Mouse (Mus musculus): Measurements from ENCODE around the gene Krt34. TPM values are rescaled to one million over a fixed set of nuclear protein-coding genes. Genes with fewer than 3 reads are reported as not detected.

Gene Krt34
- total RNA-seq (2014; rRNA removed) (not detected in 2 replicates), polyA plus RNA-seq (2015; fragmentation: Nextera tagmentation; extraction: Ambion mirVana) (0.10 TPM in 1 of 2 replicates, not detected in the other)

DNA sequence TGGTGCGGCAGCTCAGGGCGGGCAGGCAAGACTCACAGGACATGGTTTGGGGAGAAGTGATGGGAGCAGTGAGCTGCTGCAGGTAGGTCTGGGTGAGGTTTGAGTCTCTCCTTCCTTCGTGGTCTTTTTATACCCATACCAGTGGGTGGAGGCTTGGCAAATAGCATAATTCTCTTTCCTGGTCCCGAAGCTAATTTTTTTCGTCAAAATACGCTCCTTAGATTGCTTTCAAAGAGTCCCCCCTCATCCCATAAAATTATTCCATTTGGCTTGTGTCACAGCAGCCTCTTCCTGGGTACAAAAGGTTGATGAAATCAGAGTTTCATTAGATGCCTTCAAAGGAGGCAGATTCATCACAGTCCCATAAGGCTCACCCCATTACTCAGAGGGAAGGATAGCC lies at the start of gene Krt34:
Gene Krt34 (minus strand): TSS at position 101 of the 400 bp plus-strand sequence.
- Histone ChIP-seq H3K27ac (ENCODE audit: low read depth, low read length) (no peak within 1 kb of the TSS), H3K4me3 (ENCODE audit: low read depth, low read length) (no peak within 1 kb of the TSS), H3K9ac (no peak within 1 kb of the TSS), H3K9me3 (ENCODE audit: low read length) (no peaks in the 10 kb centered on the region), H3K36me3 (ENCODE audit: insufficient read depth) (no peaks in the 10 kb centered on the region), H3K4me1 (ENCODE audit: insufficient read depth) (no peaks in the 10 kb centered on the region), H3K4me2 (ENCODE audit: low read depth) (no peak within 1 kb of the TSS), H3K27me3 (ENCODE audit: insufficient read depth, low read length) (no peaks in the 10 kb centered on the region)
- no peak for ATAC-seq
- DNase-seq: no peak
- no peak for TF ChIP-seq CTCF (IDR thresholded peaks at IDR 0.05; ENCODE audit: low read depth)
- WGBS: 89% methylated on average over 6 of the region's 6 CpGs

DNA sequence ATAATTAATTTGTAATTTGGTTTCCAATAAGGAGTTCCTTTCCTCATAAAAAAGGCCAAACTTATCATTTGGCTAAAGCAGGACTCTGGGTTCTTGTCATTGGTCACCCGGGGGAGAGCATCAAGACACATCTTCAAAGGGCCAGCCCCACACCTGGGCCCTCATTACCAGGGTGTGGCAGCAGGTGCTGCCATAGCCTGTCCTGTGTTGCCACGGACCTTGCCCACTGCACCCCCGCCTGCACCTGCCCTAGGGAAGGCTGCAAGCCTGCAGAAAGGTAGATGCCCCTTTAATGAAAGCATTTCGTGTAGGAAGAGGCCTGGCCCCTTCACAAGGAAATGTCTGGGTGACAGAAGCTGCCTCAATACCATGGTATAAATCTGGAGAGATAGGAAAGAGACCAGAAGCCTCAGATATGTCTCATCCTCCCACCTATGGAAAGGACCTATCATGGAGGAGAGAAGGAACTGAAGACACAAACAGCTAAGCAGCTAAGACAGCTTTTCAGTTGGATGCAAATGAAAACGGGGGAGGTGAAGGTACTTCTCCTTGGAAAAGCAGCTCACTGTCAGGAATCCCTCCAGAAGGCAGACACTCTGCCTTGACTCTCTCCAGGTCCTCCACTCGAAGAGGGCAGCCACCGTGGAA lies 47.1 kb upstream of the Krt34 start:
- H3K27me3 ChIP-seq (ENCODE audit: insufficient read depth, low read length): no peaks in the 10 kb centered on the region
- TF ChIP-seq CTCF (IDR thresholded peaks at IDR 0.05; ENCODE audit: low read depth): no peak
- H3K9ac ChIP-seq: no peak overlapping the region
- H3K36me3 ChIP-seq (ENCODE audit: insufficient read depth): no peaks in the 10 kb centered on the region
- DNase-seq: no peak
- WGBS: 70% methylated on average over 7 of the region's 7 CpGs
- H3K4me2 ChIP-seq (ENCODE audit: low read depth): no peak overlapping the region
- H3K27ac ChIP-seq (ENCODE audit: low read depth, low read length): no peak overlapping the region
- H3K4me1 ChIP-seq (ENCODE audit: insufficient read depth): no peaks in the 10 kb centered on the region
- H3K4me3 ChIP-seq (ENCODE audit: low read depth, low read length): no peak overlapping the region
- ATAC-seq: no peak
- no peaks in the 10 kb centered on the region for H3K9me3 ChIP-seq (ENCODE audit: low read length)

DNA sequence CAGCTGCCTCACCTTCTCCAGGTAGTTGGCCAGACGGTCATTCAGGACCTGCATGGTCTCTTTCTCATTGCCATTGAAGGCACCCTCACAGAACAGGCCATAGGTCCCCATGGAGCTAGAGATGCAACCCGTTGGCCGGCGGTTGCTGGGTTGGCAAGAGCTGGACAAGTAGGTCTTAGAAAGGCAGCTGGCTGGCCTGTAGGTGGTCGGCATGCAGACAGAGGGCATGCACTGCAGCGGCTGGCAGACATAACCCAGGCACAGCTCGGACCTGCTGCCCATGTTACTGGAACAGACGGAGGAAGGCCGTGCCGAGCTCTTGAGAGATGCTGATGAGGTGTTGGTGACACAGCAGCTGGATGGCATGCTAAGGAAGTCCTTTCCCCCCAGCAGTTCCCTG lies 46.5 kb upstream of the Krt34 start, which contains the start of gene Krt32:
Gene Krt32 (minus strand): TSS at position 366 of the 400 bp plus-strand sequence.
- Histone ChIP-seq H3K36me3 (ENCODE audit: insufficient read depth) (no peaks in the 10 kb centered on the region), H3K4me3 (ENCODE audit: low read depth, low read length) (no peak within 1 kb of the TSS), H3K27ac (ENCODE audit: low read depth, low read length) (no peak within 1 kb of the TSS), H3K4me1 (ENCODE audit: insufficient read depth) (no peaks in the 10 kb centered on the region), H3K27me3 (ENCODE audit: insufficient read depth, low read length) (no peaks in the 10 kb centered on the region), H3K9ac (no peak within 1 kb of the TSS), H3K9me3 (ENCODE audit: low read length) (no peaks in the 10 kb centered on the region), H3K4me2 (ENCODE audit: low read depth) (no peak within 1 kb of the TSS)
- WGBS: 96% methylated on average over 10 of the region's 10 CpGs
- no peak for ATAC-seq
- no peak for TF ChIP-seq CTCF (IDR thresholded peaks at IDR 0.05; ENCODE audit: low read depth)
- DNase-seq: no peak

DNA sequence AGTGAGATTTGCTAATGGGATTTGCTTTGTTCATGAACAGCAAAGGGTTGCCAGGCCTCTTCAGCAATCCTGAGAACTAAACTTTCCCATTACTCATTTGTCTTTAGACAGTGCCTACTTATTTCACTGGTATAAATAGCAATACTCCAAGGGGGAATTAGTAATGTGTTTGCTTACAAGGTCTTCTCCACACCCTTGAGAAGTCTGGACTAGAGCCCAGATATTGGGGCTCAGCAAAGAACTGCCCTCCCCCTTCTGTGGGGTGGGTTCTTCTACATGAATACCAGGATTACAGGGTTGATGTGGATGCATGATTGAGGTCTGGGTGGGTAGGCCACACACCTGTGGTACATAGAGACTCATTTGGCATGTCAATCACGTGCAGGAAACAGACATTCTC lies 32.5 kb upstream of the Krt34 start:
- H3K27me3 ChIP-seq (ENCODE audit: insufficient read depth, low read length): no peaks in the 10 kb centered on the region
- ATAC-seq (no peak), DNase-seq (no peak)
- no peak for TF ChIP-seq CTCF (IDR thresholded peaks at IDR 0.05; ENCODE audit: low read depth)
- H3K36me3 ChIP-seq (ENCODE audit: insufficient read depth): no peaks in the 10 kb centered on the region
- no peak overlapping the region for H3K27ac ChIP-seq (ENCODE audit: low read depth, low read length)
- H3K4me2 ChIP-seq (ENCODE audit: low read depth): no peak overlapping the region
- no peaks in the 10 kb centered on the region for H3K9me3 ChIP-seq (ENCODE audit: low read length)
- H3K9ac ChIP-seq: no peak overlapping the region
- no peaks in the 10 kb centered on the region for H3K4me1 ChIP-seq (ENCODE audit: insufficient read depth)
- 63% methylated on average over 1 of the region's 1 CpGs for WGBS
- no peak overlapping the region for H3K4me3 ChIP-seq (ENCODE audit: low read depth, low read length)

DNA sequence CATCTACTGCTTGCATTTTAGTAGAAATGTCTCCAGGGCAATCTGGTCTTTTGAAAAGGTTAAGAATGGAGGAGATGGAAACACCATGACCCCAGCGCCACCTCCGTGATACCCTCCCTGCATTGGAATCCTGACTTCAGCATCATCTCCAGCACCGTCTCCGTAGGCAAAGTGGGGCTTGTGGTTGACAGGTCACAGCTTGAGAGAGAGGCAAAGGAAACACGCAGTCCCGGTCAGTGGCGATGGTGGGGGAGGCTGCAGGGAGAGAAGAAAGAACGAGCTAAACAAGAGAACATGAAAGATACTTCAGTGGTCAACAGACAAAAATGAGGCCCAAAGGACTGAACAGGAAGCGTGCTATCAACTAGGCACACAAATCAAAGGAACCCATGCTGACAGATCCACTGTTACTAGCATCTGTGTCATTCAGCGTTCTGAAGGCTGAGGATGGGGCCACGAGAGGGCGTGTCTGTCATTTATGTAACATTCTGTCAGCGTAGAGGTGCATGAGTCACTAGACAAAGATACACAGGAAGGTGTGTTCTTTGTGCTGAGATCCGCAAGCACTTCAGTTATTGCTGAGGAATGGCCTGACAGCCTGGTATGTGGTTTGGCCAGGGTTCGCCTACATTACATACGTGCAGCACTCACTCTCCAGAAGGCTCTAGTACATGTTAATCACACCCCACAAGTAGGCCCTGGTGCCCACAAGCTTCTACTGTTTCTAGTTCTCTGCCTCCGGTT lies 26.1 kb upstream of the Krt34 start:
- no peaks in the 10 kb centered on the region for H3K9me3 ChIP-seq (ENCODE audit: low read length)
- no peak overlapping the region for H3K4me2 ChIP-seq (ENCODE audit: low read depth)
- no peak overlapping the region for H3K4me3 ChIP-seq (ENCODE audit: low read depth, low read length)
- DNase-seq: no peak
- H3K27me3 ChIP-seq (ENCODE audit: insufficient read depth, low read length): no peaks in the 10 kb centered on the region
- no peak overlapping the region for H3K27ac ChIP-seq (ENCODE audit: low read depth, low read length)
- ATAC-seq: no peak
- WGBS: 89% methylated on average over 17 of the region's 17 CpGs
- H3K9ac ChIP-seq: no peak overlapping the region
- H3K36me3 ChIP-seq (ENCODE audit: insufficient read depth): no peaks in the 10 kb centered on the region
- H3K4me1 ChIP-seq (ENCODE audit: insufficient read depth): no peaks in the 10 kb centered on the region
- TF ChIP-seq CTCF (IDR thresholded peaks at IDR 0.05; ENCODE audit: low read depth): no peak

DNA sequence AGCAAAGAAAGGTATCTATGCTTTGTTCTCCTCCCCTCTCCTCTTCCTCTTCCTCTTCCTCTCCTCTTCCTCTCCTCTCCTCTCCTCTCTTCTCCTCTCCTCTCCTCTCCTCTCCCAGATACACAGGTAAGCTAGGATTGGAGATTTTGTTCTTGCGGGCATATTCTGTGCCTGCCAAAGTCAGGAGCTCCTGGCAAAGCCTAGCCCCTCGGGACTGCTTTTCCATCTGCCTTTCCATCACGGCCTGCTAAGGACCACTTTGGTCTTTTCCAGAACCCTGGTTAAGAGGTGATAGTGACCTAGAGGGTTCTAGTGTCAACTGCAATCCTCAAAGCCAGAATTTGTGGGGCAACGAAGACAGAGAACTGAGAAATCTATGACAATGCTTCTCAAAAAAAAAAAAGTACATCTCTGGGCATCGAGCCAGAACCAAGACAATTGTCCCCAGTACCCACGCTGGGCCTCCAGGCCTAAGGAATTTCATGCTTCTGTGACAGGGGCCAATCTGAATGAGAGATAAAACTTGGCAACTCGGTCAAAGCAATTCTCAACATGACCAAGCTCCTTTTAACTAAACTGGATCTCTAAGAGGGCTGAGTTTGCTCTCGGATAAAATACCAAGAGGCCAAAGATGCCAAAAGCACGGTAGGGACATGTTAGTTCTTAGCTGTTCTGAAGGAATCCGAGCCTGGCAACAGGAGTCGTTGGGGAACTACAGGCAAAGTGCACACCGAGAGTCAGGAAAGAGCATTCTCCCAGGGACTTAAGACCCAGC lies 25.1 kb upstream of the Krt34 start:
- H3K36me3 ChIP-seq (ENCODE audit: insufficient read depth): no peaks in the 10 kb centered on the region
- H3K27me3 ChIP-seq (ENCODE audit: insufficient read depth, low read length): no peaks in the 10 kb centered on the region
- no peaks in the 10 kb centered on the region for H3K4me1 ChIP-seq (ENCODE audit: insufficient read depth)
- TF ChIP-seq CTCF (IDR thresholded peaks at IDR 0.05; ENCODE audit: low read depth): no peak
- DNase-seq: no peak
- H3K9ac ChIP-seq: no peak overlapping the region
- no peak for ATAC-seq
- H3K27ac ChIP-seq (ENCODE audit: low read depth, low read length): no peak overlapping the region
- no peaks in the 10 kb centered on the region for H3K9me3 ChIP-seq (ENCODE audit: low read length)
- 52% methylated on average over 12 of the region's 12 CpGs for WGBS
- no peak overlapping the region for H3K4me2 ChIP-seq (ENCODE audit: low read depth)
- H3K4me3 ChIP-seq (ENCODE audit: low read depth, low read length): no peak overlapping the region

All from forebrain, postnatal 0 days (tissue).